Mouse (Mus musculus) liver, postnatal 0 days (tissue): ENCODE results near the gene Bank1.

Experiments
- CTCF ChIP-seq: sonication (generic); IDR thresholded peaks from 2 replicates; pipeline ENCODE4 v1.5.1; 2016; ENCODE audit warnings: antibody characterized with exemption, low read depth
- EP300 ChIP-seq: IDR thresholded peaks from 2 replicates; pipeline ENCODE4 v1.6.1; 2016; ENCODE audit warnings: antibody characterized with exemption, low read depth, mild to moderate bottlenecking

- no peak for TF ChIP-seq EP300
- no peak for TF ChIP-seq CTCF
Observed at GRCm38 (mm10) chr3:136024876-136025275, 301.0 kb downstream of the Bank1 start.
